21 mouse cellular contexts compared by ENCODE assay signal in the genomic region with DNA sequence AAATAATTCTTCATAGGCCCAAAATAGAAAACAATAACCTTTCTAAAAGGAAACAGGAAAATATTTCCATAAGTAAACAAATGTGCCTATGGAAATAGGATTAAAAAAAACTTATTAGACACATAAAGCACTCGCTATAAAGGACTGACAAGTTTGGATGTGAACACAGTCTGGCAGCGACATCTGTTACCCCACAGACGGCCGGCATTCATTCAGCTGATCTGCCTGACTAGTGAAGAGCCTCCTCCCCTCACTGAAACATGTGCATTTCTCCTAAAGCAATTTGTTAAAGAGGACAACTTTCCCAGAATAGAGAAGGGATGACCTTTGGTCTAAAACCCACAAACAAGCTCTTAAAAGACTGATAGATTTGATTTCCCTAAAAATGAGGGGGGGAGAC. TPM values are rescaled to one million over a fixed set of nuclear protein-coding genes. Genes with fewer than 3 reads are reported as not detected.
A peak's percentile ranks its signal among the peaks of the same experiment; 100 is the strongest.
DNase-seq lines count a peak whose midpoint lies in the region; ATAC-seq and TF ChIP-seq lines count a peak whose summit lies in the region.
"Had no signal": no experiment of that assay in that cellular context is flagged by ENCODE, and none has a peak within 500 bp of the region (broad histone marks: within the 10 kb centered on the region; RNA-seq: fewer than 3 reads in every experiment).

No protein-coding gene starts in this region.

- H3K4me1 ChIP-seq in midbrain, postnatal 0 days (ENCODE audit: insufficient read depth, low read length): no peaks in the 10 kb centered on the region
- peaks cover 9% of the 10 kb centered on the region; the same call in 1 of the 2 replicates for H3K4me1 ChIP-seq in midbrain, embryonic 10.5 days
- H3K4me1 ChIP-seq in forebrain, postnatal 0 days (ENCODE audit: insufficient read depth): peaks cover 14% of the 10 kb centered on the region; the same call in 1 of the 2 replicates
- H3K4me1 ChIP-seq in liver, postnatal 0 days (ENCODE audit: insufficient read depth): no peaks in the 10 kb centered on the region
- H3K4me1 ChIP-seq in lung, adult 2 months (ENCODE audit: control insufficient read depth, insufficient read depth, low read length): no peaks in the 10 kb centered on the region
- H3K4me1 ChIP-seq: heart, embryonic 15.5 days; lung, embryonic 15.5 days had no signal

- ATAC-seq in frontal cortex, adult (ENCODE audit: low TSS enrichment): peak; percentile 48; the same call in 1 of the 2 replicates
- no peak for ATAC-seq in midbrain, postnatal 0 days (ENCODE audit: low FRiP score)
- ATAC-seq in forebrain, postnatal 0 days: peak; percentile 61
- ATAC-seq in liver, postnatal 0 days: no peak
- ATAC-seq: intestine, postnatal 0 days had no signal

- H3K36me3 ChIP-seq in midbrain, postnatal 0 days (ENCODE audit: insufficient read depth, low read length): no peaks in the 10 kb centered on the region
- H3K36me3 ChIP-seq in midbrain, embryonic 10.5 days: no peaks in the 10 kb centered on the region
- H3K36me3 ChIP-seq in forebrain, postnatal 0 days (ENCODE audit: insufficient read depth): no peaks in the 10 kb centered on the region
- H3K36me3 ChIP-seq in liver, postnatal 0 days (replicated peaks; ENCODE audit: insufficient read depth, low read length): no peaks in the 10 kb centered on the region
- H3K36me3 ChIP-seq: heart, embryonic 15.5 days; hindbrain, embryonic 12.5 days; lung, embryonic 15.5 days had no signal

- H3K4me3 ChIP-seq in midbrain, postnatal 0 days (ENCODE audit: low read depth, low read length): no peak overlapping the region
- no peak overlapping the region for H3K4me3 ChIP-seq in midbrain, embryonic 10.5 days
- H3K4me3 ChIP-seq in forebrain, postnatal 0 days (ENCODE audit: low read depth, low read length): no peak overlapping the region
- H3K4me3 ChIP-seq in liver, postnatal 0 days (ENCODE audit: low read depth, low read length): no peak overlapping the region
- no peak overlapping the region for H3K4me3 ChIP-seq in lung, adult 2 months (replicated peaks; ENCODE audit: extremely low read depth, low read depth, low read length)
- H3K4me3 ChIP-seq: heart, embryonic 15.5 days; hindbrain, embryonic 12.5 days; lung, embryonic 15.5 days had no signal

- H3K4me2 ChIP-seq in midbrain, postnatal 0 days (ENCODE audit: low read depth, low read length, poor library complexity, severe bottlenecking): no peak overlapping the region
- no peak overlapping the region for H3K4me2 ChIP-seq in forebrain, postnatal 0 days (ENCODE audit: low read depth)
- H3K4me2 ChIP-seq in liver, postnatal 0 days (ENCODE audit: low read depth, low read length): no peak overlapping the region
- H3K4me2 ChIP-seq: heart, embryonic 15.5 days; hindbrain, embryonic 12.5 days; lung, embryonic 15.5 days had no signal

- H3K27me3 ChIP-seq in midbrain, postnatal 0 days (ENCODE audit: insufficient read depth, low read length): no peaks in the 10 kb centered on the region
- no peaks in the 10 kb centered on the region for H3K27me3 ChIP-seq in midbrain, embryonic 10.5 days (ENCODE audit: low read depth, poor library complexity, severe bottlenecking)
- no peaks in the 10 kb centered on the region for H3K27me3 ChIP-seq in forebrain, postnatal 0 days (ENCODE audit: insufficient read depth, low read length)
- H3K27me3 ChIP-seq in liver, postnatal 0 days (ENCODE audit: insufficient read depth, low read length): no peaks in the 10 kb centered on the region
- H3K27me3 ChIP-seq: heart, embryonic 15.5 days; lung, embryonic 15.5 days had no signal

- TF ChIP-seq CTCF in midbrain, postnatal 0 days (IDR thresholded peaks at IDR 0.05): no peak
- TF ChIP-seq CTCF in forebrain, postnatal 0 days (IDR thresholded peaks at IDR 0.05; ENCODE audit: low read depth): no peak
- TF ChIP-seq CTCF in liver, postnatal 0 days (IDR thresholded peaks at IDR 0.05; ENCODE audit: low read depth): no peak
- no peak for TF ChIP-seq CTCF in lung, adult 2 months (IDR thresholded peaks at IDR 0.05; ENCODE audit: insufficient read depth, low read length)

- no peak for DNase-seq in frontal cortex, postnatal 10 days (ENCODE audit: low spot score in 2 of 2)
- peak; percentile 57 for DNase-seq in midbrain, postnatal 0 days (ENCODE audit: low spot score)
- no peak for DNase-seq in midbrain, embryonic 10.5 days (ENCODE audit: low spot score)
- peak; percentile 79 for DNase-seq in forebrain, postnatal 0 days
- peak; percentile 15 for DNase-seq in retina, postnatal 1 day
- DNase-seq in liver, postnatal 0 days: no peak
- DNase-seq in lung, adult 2 months: no peak
- DNase-seq: cerebellum, adult 18-20 months; kidney, postnatal 14 days had no signal

- 24% methylated on average over 4 of the region's 4 CpGs for WGBS in midbrain, postnatal 0 days
- WGBS in midbrain, embryonic 10.5 days: 61% methylated on average over 4 of the region's 4 CpGs
- 12% methylated on average over 4 of the region's 4 CpGs for WGBS in forebrain, postnatal 0 days
- 70% methylated on average over 4 of the region's 4 CpGs for WGBS in liver, postnatal 0 days (ENCODE audit: insufficient replicate concordance)
- 35% methylated on average over 4 of the region's 4 CpGs for WGBS in lung, adult 2 months

- no peak overlapping the region for H3K9ac ChIP-seq in midbrain, postnatal 0 days (replicated peaks; ENCODE audit: low read length, poor library complexity, severe bottlenecking)
- no peak overlapping the region for H3K9ac ChIP-seq in forebrain, postnatal 0 days
- H3K9ac ChIP-seq in liver, postnatal 0 days (replicated peaks): no peak overlapping the region
- H3K9ac ChIP-seq: heart, embryonic 15.5 days; hindbrain, embryonic 12.5 days; lung, embryonic 15.5 days had no signal

- no peak for TF ChIP-seq EP300 in liver, postnatal 0 days (IDR thresholded peaks at IDR 0.05; ENCODE audit: low read depth)

- H3K27ac ChIP-seq in midbrain, postnatal 0 days (ENCODE audit: low read depth, low read length): no peak overlapping the region
- no peak overlapping the region for H3K27ac ChIP-seq in midbrain, embryonic 10.5 days (replicated peaks)
- peak overlapping the region; percentile 69 for H3K27ac ChIP-seq in forebrain, postnatal 0 days (ENCODE audit: low read depth, low read length)
- no peak overlapping the region for H3K27ac ChIP-seq in liver, postnatal 0 days (ENCODE audit: low read depth)
- H3K27ac ChIP-seq: heart, embryonic 15.5 days; hindbrain, embryonic 12.5 days; lung, embryonic 15.5 days had no signal

- no peaks in the 10 kb centered on the region for H3K9me3 ChIP-seq in midbrain, postnatal 0 days (ENCODE audit: low read length)
- H3K9me3 ChIP-seq in midbrain, embryonic 10.5 days (replicated peaks): no peaks in the 10 kb centered on the region
- H3K9me3 ChIP-seq in forebrain, postnatal 0 days (ENCODE audit: low read length): no peaks in the 10 kb centered on the region
- no peaks in the 10 kb centered on the region for H3K9me3 ChIP-seq in liver, postnatal 0 days (ENCODE audit: low read length)
- H3K9me3 ChIP-seq: heart, embryonic 15.5 days; hindbrain, embryonic 12.5 days; lung, embryonic 15.5 days had no signal

- TF ChIP-seq POLR2A in lung, adult 2 months (IDR thresholded peaks at IDR 0.05; ENCODE audit: borderline replicate concordance, extremely low read depth, low read depth, low read length): no peak

RNA-seq across cellular contexts. Expression of gene Sh2d7, which starts 1.8 kb away (rescaled TPM):
- 0.33 TPM in 1 of 2 replicates, not detected in the other for total RNA-seq in midbrain, postnatal 0 days (2014; rRNA removed)
- polyA plus RNA-seq in midbrain, postnatal 0 days (2015; fragmentation: Nextera tagmentation; extraction: Ambion mirVana): 0.09 TPM in 1 of 2 replicates, not detected in the other
- not detected in 2 replicates for polyA plus RNA-seq in midbrain, embryonic 10.5 days (2016; fragmentation: Nextera tagmentation; extraction: Ambion mirVana)
- not detected in 2 replicates for total RNA-seq in forebrain, postnatal 0 days (2014; rRNA removed)
- polyA plus RNA-seq in forebrain, postnatal 0 days (2015; fragmentation: Nextera tagmentation; extraction: Ambion mirVana): 0.05 TPM in 1 of 2 replicates, not detected in the other
- polyA plus RNA-seq in liver, postnatal 0 days (2015; fragmentation: Nextera tagmentation; extraction: Ambion mirVana): not detected in 2 replicates
- 0.14 and 0.15 TPM in 2 replicates for polyA plus RNA-seq in lung, adult 2 months (2012; rRNA removed)
- total RNA-seq: adrenal gland, adult 18-20 months; granulocyte monocyte progenitor cell, adult 5-6 weeks; left cerebral cortex, postnatal 10 days; liver, adult 2 months; megakaryocyte progenitor cell, adult 5-6 weeks; neutrophil, adult 5-6 weeks had no signal
- polyA plus RNA-seq: heart, embryonic 15.5 days; hindbrain, embryonic 12.5 days; intestine, postnatal 0 days; liver, adult 2 months; lung, embryonic 15.5 days; stomach, embryonic 14.5 days had no signal

RNA-seq across cellular contexts. Expression of gene Cib2, which starts 23.0 kb away (rescaled TPM):
- 62.7 and 65.4 TPM in 2 replicates for total RNA-seq in midbrain, postnatal 0 days (2014; rRNA removed)
- polyA plus RNA-seq in midbrain, postnatal 0 days (2015; fragmentation: Nextera tagmentation; extraction: Ambion mirVana): 84.3 and 84.9 TPM in 2 replicates
- polyA plus RNA-seq in midbrain, embryonic 10.5 days (2016; fragmentation: Nextera tagmentation; extraction: Ambion mirVana): 9.9 and 12.7 TPM in 2 replicates
- 56.7 and 61.2 TPM in 2 replicates for total RNA-seq in forebrain, postnatal 0 days (2014; rRNA removed)
- 66.5 and 72.5 TPM in 2 replicates for polyA plus RNA-seq in forebrain, postnatal 0 days (2015; fragmentation: Nextera tagmentation; extraction: Ambion mirVana)
- 0.99 and 1.3 TPM in 2 replicates for polyA plus RNA-seq in liver, postnatal 0 days (2015; fragmentation: Nextera tagmentation; extraction: Ambion mirVana)
- polyA plus RNA-seq in lung, adult 2 months (2012; rRNA removed): 7.5 and 9.7 TPM in 2 replicates

RNA-seq across cellular contexts. Expression of gene Dmxl2, which starts 35.6 kb away (rescaled TPM):
- 132 and 158 TPM in 2 replicates for total RNA-seq in midbrain, postnatal 0 days (2014; rRNA removed)
- 40.7 and 44.7 TPM in 2 replicates for polyA plus RNA-seq in midbrain, postnatal 0 days (2015; fragmentation: Nextera tagmentation; extraction: Ambion mirVana)
- 8.6 and 9.0 TPM in 2 replicates for polyA plus RNA-seq in midbrain, embryonic 10.5 days (2016; fragmentation: Nextera tagmentation; extraction: Ambion mirVana)
- 108 and 129 TPM in 2 replicates for total RNA-seq in forebrain, postnatal 0 days (2014; rRNA removed)
- polyA plus RNA-seq in forebrain, postnatal 0 days (2015; fragmentation: Nextera tagmentation; extraction: Ambion mirVana): 23.6 and 39.7 TPM in 2 replicates
- 3.3 and 3.8 TPM in 2 replicates for polyA plus RNA-seq in liver, postnatal 0 days (2015; fragmentation: Nextera tagmentation; extraction: Ambion mirVana)
- polyA plus RNA-seq in lung, adult 2 months (2012; rRNA removed): 3.8 and 6.6 TPM in 2 replicates

RNA-seq across cellular contexts. Expression of gene Idh3a, which starts 49.1 kb away (rescaled TPM):
- 87.2 and 103 TPM in 2 replicates for total RNA-seq in midbrain, postnatal 0 days (2014; rRNA removed)
- 184 and 191 TPM in 2 replicates for polyA plus RNA-seq in midbrain, postnatal 0 days (2015; fragmentation: Nextera tagmentation; extraction: Ambion mirVana)
- 113 and 124 TPM in 2 replicates for polyA plus RNA-seq in midbrain, embryonic 10.5 days (2016; fragmentation: Nextera tagmentation; extraction: Ambion mirVana)
- total RNA-seq in forebrain, postnatal 0 days (2014; rRNA removed): 94.6 and 100 TPM in 2 replicates
- polyA plus RNA-seq in forebrain, postnatal 0 days (2015; fragmentation: Nextera tagmentation; extraction: Ambion mirVana): 171 and 183 TPM in 2 replicates
- polyA plus RNA-seq in liver, postnatal 0 days (2015; fragmentation: Nextera tagmentation; extraction: Ambion mirVana): 74.6 and 79.2 TPM in 2 replicates
- 20.1 and 37.0 TPM in 2 replicates for polyA plus RNA-seq in lung, adult 2 months (2012; rRNA removed)

Comparison
In these comparisons a context has a peak if more than half of its experiments do, and no peak if none do; other contexts are left out.
1. DNase-seq: peak in midbrain, postnatal 0 days (single experiment), forebrain, postnatal 0 days (single experiment) and retina, postnatal 1 day (single experiment); none in frontal cortex, postnatal 10 days (0 of 2), midbrain, embryonic 10.5 days (single experiment), liver, postnatal 0 days (single experiment) and lung, adult 2 months (single experiment).
2. ATAC-seq: peak in frontal cortex, adult (single experiment) and forebrain, postnatal 0 days (single experiment); none in midbrain, postnatal 0 days (single experiment) and liver, postnatal 0 days (single experiment).